Mouse (Mus musculus) MN1 (cell line): ENCODE results near the gene Tlx2.

ENCODE experiments used
- DNase-seq: peaks from one replicate; pipeline ENCODE4 v3.0.0-alpha.2; 2016; ENCODE audit warnings: low spot score

The Tlx2 gene

DNA sequence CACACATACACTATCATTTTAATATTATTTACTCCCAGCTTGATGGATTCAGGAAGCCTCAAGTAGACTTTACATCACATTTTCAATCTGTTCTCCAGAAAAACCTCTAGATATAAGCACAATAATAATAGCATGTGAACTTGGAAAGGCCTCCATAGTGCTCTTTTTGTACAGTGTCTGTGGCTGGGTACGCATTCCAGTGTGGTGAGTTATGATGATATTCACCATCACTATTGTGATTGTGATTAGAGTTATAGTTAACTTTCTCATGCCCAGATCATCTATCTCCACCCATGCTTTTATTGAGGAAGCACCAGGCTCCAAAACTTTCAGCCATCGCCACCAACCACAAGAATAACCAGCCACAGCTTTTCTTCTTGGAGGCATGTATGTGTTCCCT, 46.3 kb downstream of the Tlx2 start:
- DNase-seq: no peak

GRCm38 (mm10) chr6:83023008-83023407, 47.1 kb downstream of the Tlx2 start:
- DNase-seq: no peak

DNA sequence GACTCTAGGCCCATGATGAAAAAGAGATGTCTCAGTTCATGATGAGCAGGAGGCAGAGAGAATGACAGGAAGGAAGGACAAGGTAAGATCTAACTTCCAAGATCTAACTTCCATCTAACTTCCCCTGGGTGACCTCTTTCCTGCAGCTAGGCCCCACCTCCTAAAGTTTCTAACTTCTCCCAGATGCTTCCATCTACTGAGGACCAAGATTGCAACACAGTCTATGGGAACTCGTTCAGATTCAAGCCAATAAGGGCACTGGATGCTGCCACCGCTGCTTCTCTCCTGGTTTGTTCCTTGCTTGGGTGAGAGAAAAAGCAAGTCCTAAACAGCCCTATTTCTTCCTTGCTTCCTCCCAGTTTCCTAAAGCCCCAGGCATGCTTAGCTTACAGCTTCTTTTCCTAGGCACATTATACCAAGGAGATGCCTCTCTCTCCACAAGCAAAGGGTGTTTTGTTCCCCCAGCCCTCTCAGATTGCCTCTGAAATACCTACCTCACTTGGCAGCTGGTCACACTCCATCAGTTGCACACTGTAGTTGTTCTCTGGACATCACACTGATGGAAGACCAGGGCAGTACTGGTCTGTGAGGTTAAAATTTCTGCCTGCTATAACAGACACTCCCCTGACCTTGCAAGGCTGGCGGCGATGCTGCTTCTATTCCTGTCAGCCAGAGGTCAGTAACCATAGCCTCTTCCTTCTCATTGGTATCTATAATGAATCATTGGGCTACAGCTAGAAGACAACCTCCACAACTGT, 49.1 kb downstream of the Tlx2 start:
- no peak for DNase-seq

GRCm38 (mm10) chr6:83020121-83020520, 50.0 kb downstream of the Tlx2 start:
- DNase-seq: no peak

DNA sequence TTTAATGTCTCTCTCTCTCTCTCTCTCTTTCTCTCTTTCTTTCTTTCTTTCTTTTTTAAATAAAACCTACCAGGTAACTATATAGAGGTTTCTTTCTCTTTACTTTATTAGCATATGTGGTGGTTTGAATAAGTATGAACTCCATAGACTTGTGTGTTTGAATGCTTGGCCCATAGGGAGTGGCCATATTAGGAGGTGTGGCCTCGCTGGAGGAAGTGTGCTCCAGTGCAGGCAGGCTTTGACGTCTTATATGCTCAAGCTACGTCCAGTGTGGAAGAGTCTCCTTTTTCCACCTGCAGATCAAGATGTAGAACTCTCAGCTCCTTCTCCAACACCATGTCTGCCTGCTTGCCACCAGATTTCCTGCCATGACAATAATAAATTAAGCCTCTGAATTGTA, 51.0 kb downstream of the Tlx2 start:
- no peak for DNase-seq
